Mouse (Mus musculus): Measurements from ENCODE around the gene Vmn1r22. TPM values are rescaled to one million over a fixed set of nuclear protein-coding genes. Genes with fewer than 3 reads are reported as not detected.
"Not testable (repeated sequence)": the region's sequence is repeated elsewhere in the genome, so short reads cannot be mapped to it uniquely, and the experiment has no call there.

Gene Vmn1r22
- polyA plus RNA-seq (2012; ENCODE audit: insufficient read depth, insufficient read length, missing spikeins) = not detected in 2 replicates

DNA sequence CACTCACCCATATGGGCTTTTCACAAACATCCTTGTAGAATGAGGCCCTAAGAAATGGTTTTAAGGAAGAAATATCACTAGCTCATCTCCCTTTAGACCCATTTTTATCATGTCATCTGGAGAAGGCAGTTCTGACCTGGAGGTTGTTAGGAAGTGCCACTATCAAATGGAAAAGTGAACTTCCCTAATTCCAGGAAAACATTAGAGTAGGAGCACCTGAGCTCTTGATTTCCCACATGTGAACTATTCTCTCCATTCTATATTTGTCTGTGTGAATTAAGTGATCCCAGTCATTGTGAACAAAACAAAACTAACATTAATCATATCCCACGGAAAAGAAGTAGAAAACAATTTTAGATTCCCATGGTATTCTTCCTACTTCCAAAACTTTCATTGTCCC, at the start of gene Vmn1r22:
Vmn1r22 (minus strand) TSS at position 101 of the 400 bp plus-strand sequence.
- TF ChIP-seq POLR2A (IDR thresholded peaks at IDR 0.05; ENCODE audit: borderline replicate concordance, low read depth, low read length) (no peak), CTCF (IDR thresholded peaks at IDR 0.05; ENCODE audit: low read depth, low read length) (no peak)
- Histone ChIP-seq H3K4me3 (ENCODE audit: insufficient read depth, low read length) (no peak within 1 kb of the TSS), H3K27ac (ENCODE audit: insufficient read depth, low read depth, low read length) (no peak within 1 kb of the TSS), H3K4me1 (ENCODE audit: control insufficient read depth, insufficient read depth, low read length) (no peaks in the 10 kb centered on the region)

DNA sequence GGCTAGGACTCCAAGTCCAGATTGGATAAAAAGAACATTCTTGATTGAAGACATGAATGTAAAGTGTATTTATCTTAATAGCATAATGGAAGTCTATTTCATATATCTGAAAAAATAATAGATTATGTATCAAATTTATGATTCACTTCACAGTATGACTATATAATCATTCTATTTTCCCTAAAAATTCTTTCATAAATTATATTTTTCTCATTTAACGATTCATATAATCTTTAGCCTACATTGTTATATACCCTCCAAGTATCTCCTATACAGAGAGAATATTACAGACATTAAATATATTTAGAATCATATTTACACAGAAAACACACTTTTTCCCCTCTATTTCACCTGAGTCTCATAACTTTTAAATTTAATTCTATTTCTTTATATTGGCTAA, 18.9 kb upstream of the Vmn1r22 start, which contains the start of gene Vmn1r23:
Vmn1r23 (minus strand) TSS at position 101 of the 400 bp plus-strand sequence.
- no peak within 1 kb of the TSS for H3K27ac ChIP-seq (ENCODE audit: insufficient read depth, low read depth, low read length)
- TF ChIP-seq CTCF (IDR thresholded peaks at IDR 0.05; ENCODE audit: low read depth, low read length) (no peak), POLR2A (IDR thresholded peaks at IDR 0.05; ENCODE audit: borderline replicate concordance, low read depth, low read length) (no peak)
- no peak within 1 kb of the TSS for H3K4me3 ChIP-seq (ENCODE audit: insufficient read depth, low read length)
- no peaks in the 10 kb centered on the region for H3K4me1 ChIP-seq (ENCODE audit: control insufficient read depth, insufficient read depth, low read length)

DNA sequence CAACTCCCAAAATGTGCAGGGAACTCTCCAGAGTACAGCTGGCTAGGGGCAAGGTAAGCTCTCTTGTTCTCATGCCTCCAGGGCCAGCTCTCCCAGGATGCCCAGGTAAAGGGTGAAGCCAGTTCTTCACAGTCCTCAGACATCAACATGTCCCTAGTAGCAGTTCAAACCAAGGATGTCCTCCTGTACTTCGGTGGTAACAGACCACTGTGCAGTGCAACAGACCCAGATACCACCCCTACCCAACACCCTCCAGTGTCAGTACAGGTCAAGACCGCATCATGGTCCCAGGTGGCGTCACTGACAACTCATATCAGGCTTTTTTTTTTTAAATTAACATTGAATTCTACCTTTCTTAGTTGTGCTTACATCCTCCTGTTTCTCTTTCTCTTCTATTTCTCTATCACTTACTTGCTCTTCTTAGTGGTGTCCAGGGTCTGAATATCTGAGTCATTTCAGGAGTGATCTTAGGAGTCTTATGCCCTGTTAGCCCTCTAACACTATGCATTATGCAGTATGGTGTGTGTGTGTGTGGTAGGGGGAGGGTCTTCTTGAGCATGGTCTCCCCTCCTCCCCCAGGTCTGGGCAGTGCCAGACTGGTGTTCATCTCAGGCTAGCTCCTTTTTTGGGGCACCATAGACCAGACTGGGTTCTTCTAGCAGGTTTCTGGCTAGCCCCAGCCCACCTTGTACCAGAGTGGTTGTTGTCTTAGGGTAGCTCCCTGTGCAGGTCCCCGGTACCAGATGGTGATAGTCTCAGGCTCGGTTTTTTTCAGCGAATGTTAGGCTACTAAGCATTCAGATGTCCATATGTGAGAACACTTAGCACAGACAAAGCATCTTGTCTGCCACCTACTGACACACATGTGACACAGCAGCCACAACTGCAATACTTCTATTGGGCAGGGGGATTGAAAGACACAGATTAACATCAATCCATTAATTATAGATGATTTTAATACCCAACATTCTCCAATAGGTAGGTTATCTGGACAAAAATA, 48.5 kb downstream of the Vmn1r22 start:
- TF ChIP-seq CTCF (IDR thresholded peaks at IDR 0.05; ENCODE audit: low read depth, low read length) (no peak), POLR2A (IDR thresholded peaks at IDR 0.05; ENCODE audit: borderline replicate concordance, low read depth, low read length) (no peak)
- no peak overlapping the region for H3K4me3 ChIP-seq (ENCODE audit: insufficient read depth, low read length)

DNA sequence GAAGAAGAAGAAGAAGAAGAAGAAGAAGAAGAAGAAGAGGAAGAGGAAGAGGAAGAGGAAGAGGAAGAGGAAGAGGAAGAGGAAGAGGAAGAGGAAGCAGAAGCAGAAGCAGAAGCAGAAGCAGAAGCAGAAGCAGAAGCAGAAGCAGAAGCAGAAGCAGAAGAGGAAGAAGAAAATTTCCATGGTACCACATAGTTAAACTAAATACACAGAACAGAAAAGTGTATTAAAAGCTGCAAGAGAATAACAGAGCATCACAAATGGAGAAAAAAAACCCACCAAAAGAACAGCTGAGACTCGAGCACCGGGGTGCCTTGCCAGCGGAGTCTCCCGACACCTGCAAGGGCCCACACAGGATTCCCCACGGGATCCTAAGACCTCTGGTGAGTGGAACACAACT, 56.7 kb downstream of the Vmn1r22 start:
- peak overlapping the region; percentile 50 for H3K27ac ChIP-seq (ENCODE audit: insufficient read depth, low read depth, low read length)
- not testable (repeated sequence) for H3K4me1 ChIP-seq (ENCODE audit: control insufficient read depth, insufficient read depth, low read length); H3K4me3 ChIP-seq (ENCODE audit: insufficient read depth, low read length)

More for the DNA sequence above, 48.5 kb downstream of the Vmn1r22 start:
- Histone ChIP-seq H3K27ac (ENCODE audit: insufficient read depth, low read depth, low read length) (no peak overlapping the region), H3K4me1 (ENCODE audit: control insufficient read depth, insufficient read depth, low read length) (peaks cover 2% of the 10 kb centered on the region; the same call in 1 of the 2 replicates)

DNA sequence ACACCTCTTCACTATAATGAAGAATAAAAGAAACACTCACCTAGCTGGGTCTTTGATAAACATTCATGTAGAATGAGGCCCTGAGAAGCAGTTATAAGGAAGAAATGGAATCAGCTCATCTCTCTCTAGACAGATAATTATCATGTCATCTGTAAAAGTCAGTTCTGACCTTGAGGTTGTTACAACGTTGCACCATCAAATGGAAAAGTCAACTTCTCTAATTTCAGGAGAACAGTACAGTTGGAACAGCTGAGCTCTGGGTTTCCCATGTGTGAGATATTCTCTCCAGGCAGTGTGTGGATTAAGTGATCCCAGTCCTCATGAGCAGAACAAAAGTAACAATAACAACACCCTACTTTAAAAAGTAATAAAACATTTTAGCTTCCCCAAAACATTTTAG, 57.5 kb downstream of the Vmn1r22 start, which contains the start of gene Vmn1r21:
Vmn1r21 (minus strand) TSS at position 58 of the 400 bp plus-strand sequence.
- Histone ChIP-seq H3K4me1 (ENCODE audit: control insufficient read depth, insufficient read depth, low read length) (no peaks in the 10 kb centered on the region), H3K27ac (ENCODE audit: insufficient read depth, low read depth, low read length) (peak within 1 kb of the TSS; percentile 50; the same call in 1 of the 2 replicates), H3K4me3 (ENCODE audit: insufficient read depth, low read length) (no peak within 1 kb of the TSS)
- TF ChIP-seq CTCF (IDR thresholded peaks at IDR 0.05; ENCODE audit: low read depth, low read length) = no peak
- no peak for TF ChIP-seq POLR2A (IDR thresholded peaks at IDR 0.05; ENCODE audit: borderline replicate concordance, low read depth, low read length)

Other genes with a start within 250 kb of the Vmn1r22 start
- 3.6 and 3.9 TPM in 2 replicates for gene Pyurf, start 215.9 kb downstream of the Vmn1r22 start, polyA plus RNA-seq (2012; ENCODE audit: insufficient read depth, insufficient read length, missing spikeins)
- gene Lancl2, start 205.5 kb downstream of the Vmn1r22 start, polyA plus RNA-seq (2012; ENCODE audit: insufficient read depth, insufficient read length, missing spikeins) = 13.8 and 15.8 TPM in 2 replicates
- 16.5 and 17.0 TPM in 2 replicates for gene Vopp1, start 82.9 kb downstream of the Vmn1r22 start, polyA plus RNA-seq (2012; ENCODE audit: insufficient read depth, insufficient read length, missing spikeins)
- gene Vmn1r21, start 57.7 kb downstream of the Vmn1r22 start, polyA plus RNA-seq (2012; ENCODE audit: insufficient read depth, insufficient read length, missing spikeins) = not detected in 2 replicates
- not detected in 2 replicates for gene Vmn1r23, start 18.8 kb upstream of the Vmn1r22 start, polyA plus RNA-seq (2012; ENCODE audit: insufficient read depth, insufficient read length, missing spikeins)
- not detected in 2 replicates for gene Vmn1r24, start 53.5 kb upstream of the Vmn1r22 start, polyA plus RNA-seq (2012; ENCODE audit: insufficient read depth, insufficient read length, missing spikeins)
- gene Vmn1r25, start 72.8 kb upstream of the Vmn1r22 start, polyA plus RNA-seq (2012; ENCODE audit: insufficient read depth, insufficient read length, missing spikeins) = not detected in 2 replicates
- not detected in 2 replicates for gene Vmn1r26, start 107.1 kb upstream of the Vmn1r22 start, polyA plus RNA-seq (2012; ENCODE audit: insufficient read depth, insufficient read length, missing spikeins)

All from bone marrow macrophage, adult 2 months (primary cell).